Mouse (Mus musculus) midbrain, embryonic 13.5 days (tissue): ENCODE results near the gene Zfp114. TPM values are rescaled to one million over a fixed set of nuclear protein-coding genes. Genes with fewer than 3 reads are reported as not detected.
A peak's percentile ranks its signal among the peaks of the same experiment; 100 is the strongest.

Experiments
- ATAC-seq: fragments of 200-750 bp; cut with Nextera tagmentation; 2 replicates; pipeline ENCODE4 v1.8.0; 2017; ENCODE audit warnings: mild to moderate bottlenecking, moderate TSS enrichment, moderate library complexity
- H3K27ac ChIP-seq: fragments of 300-500 bp; sonication (generic); 2 replicates; pipeline ENCODE4 v1.5.1; 2015; ENCODE audit warnings: inconsistent platforms, mild to moderate bottlenecking, moderate library complexity
- H3K27me3 ChIP-seq: fragments of 300-500 bp; sonication (generic); 2 replicates; pipeline ENCODE4 v1.6.1; 2015; ENCODE audit warnings: mild to moderate bottlenecking, inconsistent platforms
- H3K36me3 ChIP-seq: fragments of 300-500 bp; sonication (generic); 2 replicates; pipeline ENCODE4 v1.6.1; 2015; ENCODE audit warnings: mild to moderate bottlenecking, inconsistent platforms
- H3K4me1 ChIP-seq: fragments of 300-500 bp; sonication (generic); replicated peaks from 2 replicates; pipeline ENCODE4 v1.6.1; 2015; ENCODE audit warnings: inconsistent platforms
- H3K4me2 ChIP-seq: fragments of 300-500 bp; sonication (generic); replicated peaks from 2 replicates; pipeline ENCODE4 v1.6.1; 2015; ENCODE audit warnings: moderate library complexity, mild to moderate bottlenecking, inconsistent platforms
- H3K4me3 ChIP-seq: fragments of 300-500 bp; sonication (generic); replicated peaks from 2 replicates; pipeline ENCODE4 v1.5.1; 2015; ENCODE audit warnings: mild to moderate bottlenecking, inconsistent platforms
- H3K9ac ChIP-seq: fragments of 300-500 bp; sonication (generic); replicated peaks from 2 replicates; pipeline ENCODE4 v1.6.1; 2015; ENCODE audit warnings: mild to moderate bottlenecking, inconsistent platforms
- H3K9me3 ChIP-seq: fragments of 300-500 bp; sonication (generic); 2 replicates; pipeline ENCODE4 v1.6.1; 2016; ENCODE audit warnings: mild to moderate bottlenecking, inconsistent platforms
- WGBS: fragments of 180-500 bp; shearing (Covaris S2); methylation state at CpG from one replicate; pipeline ENCODE4 v1.1.7; 2015; 5-methylcytosine and 5-hydroxymethylcytosine counted together
- polyA plus RNA-seq: library from polyadenylated mRNA; unstranded; fragments of >200 nt; fragmentation: Nextera tagmentation; extraction: Ambion mirVana; gene quantifications from 2 replicates; pipeline ENCODE4 v1.2.1, GENCODE M21; 2015

Zfp114 gene
- polyA plus RNA-seq, 1 experiment from 2014 or later, result 5.2 TPM

DNA sequence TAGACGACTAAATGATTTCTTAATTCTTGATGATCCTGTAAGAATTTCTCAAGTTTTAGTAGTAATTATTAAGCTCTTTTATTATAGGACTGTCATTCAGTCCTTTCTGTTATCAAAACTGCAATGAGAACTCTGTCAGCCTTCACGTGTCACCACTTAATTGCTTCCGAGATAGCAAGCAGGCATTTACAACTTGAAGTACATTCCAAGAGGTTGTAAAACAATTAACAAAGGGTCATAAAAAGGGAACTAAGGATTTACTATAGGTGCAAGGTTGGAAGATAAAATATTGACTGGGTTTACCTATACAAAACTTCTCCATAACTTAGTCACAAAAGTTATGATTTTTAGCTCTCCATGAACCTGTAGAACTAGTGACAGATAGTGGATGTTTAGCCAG lies 18.3 kb downstream of the Zfp114 start:
- no peaks in the 10 kb centered on the region; the same call in none of the 2 replicates for H3K9me3 ChIP-seq
- H3K27me3 ChIP-seq, result no peaks in the 10 kb centered on the region
- H3K9ac ChIP-seq, result no peak overlapping the region
- ATAC-seq, result no peak
- no peak overlapping the region for H3K27ac ChIP-seq
- no peak overlapping the region for H3K4me3 ChIP-seq
- peaks cover 33% of the 10 kb centered on the region for H3K36me3 ChIP-seq
- 95% methylated on average over 3 of the region's 3 CpGs for WGBS
- no peaks in the 10 kb centered on the region for H3K4me1 ChIP-seq
- H3K4me2 ChIP-seq, result no peak overlapping the region

DNA sequence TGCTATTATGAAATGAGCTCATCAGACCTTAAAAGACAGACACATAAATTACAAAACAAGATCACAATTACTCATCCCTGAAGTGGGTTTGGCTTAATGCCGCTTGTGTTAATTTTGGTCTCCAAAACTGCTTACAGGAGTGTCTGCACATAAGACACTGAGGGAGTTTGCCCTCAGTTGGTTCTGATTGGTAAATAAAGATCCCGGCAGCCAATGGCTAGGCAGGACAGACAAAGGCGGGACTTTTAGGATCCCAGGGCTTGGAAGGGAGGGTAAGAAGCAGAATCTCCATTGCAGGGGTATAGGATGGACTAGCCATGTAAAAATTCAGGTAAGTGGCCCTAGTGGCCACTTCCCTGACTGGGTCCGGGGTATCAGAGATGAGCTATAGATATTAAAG lies 22.1 kb downstream of the Zfp114 start:
- Histone ChIP-seq H3K9ac (no peak overlapping the region), H3K9me3 (no peaks in the 10 kb centered on the region; the same call in none of the 2 replicates), H3K4me3 (no peak overlapping the region), H3K4me2 (no peak overlapping the region), H3K27me3 (no peaks in the 10 kb centered on the region), H3K36me3 (peaks cover 65% of the 10 kb centered on the region), H3K4me1 (no peaks in the 10 kb centered on the region), H3K27ac (no peak overlapping the region)
- WGBS, result 92% methylated on average over 4 of the region's 4 CpGs
- ATAC-seq, result no peak

DNA sequence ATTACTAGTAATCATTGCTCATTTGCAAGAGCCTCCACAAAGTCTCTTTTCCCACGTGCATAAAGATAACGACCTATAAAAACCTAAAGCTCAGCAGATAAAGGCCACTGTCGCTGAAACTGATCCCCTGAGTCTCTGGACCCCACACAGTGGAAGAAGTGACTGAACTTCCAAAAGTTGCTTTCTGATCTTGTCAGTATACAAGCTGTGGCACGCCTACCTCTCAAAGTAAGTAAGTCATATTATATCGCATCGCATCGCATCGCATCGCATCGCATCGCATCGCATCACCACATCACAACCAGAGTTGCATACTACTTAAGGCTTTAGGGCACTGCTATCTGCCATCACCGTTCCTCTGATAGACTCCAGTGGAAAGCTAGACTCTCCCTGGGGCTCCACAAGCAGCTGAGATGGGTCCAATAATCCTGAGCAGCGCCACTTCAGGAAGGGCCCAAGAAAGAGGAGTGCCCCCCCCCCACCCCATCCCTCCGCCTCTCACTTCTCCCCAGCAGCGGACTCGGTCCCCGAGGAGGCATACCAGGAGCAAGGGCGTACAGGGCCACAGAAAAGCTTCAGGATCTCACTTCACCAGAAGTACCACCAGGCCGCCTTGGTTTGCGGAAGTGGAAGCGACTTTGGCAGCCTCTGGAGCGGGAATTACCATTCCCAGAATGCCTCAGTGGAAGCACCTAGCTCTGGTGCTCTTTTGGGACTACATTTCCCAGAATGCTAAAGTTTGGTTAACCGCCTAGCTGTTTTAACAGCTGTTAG lies 32.8 kb downstream of the Zfp114 start:
- Histone ChIP-seq H3K9ac (peak overlapping the region; percentile 83), H3K27ac (peak overlapping the region; percentile 44; the same call in 1 of the 2 replicates), H3K4me1 (peaks cover 10% of the 10 kb centered on the region), H3K4me2 (peak overlapping the region; percentile 70), H3K27me3 (no peaks in the 10 kb centered on the region), H3K36me3 (peaks cover 29% of the 10 kb centered on the region), H3K4me3 (peak overlapping the region; percentile 63), H3K9me3 (no peaks in the 10 kb centered on the region)
- peak; percentile 90 for ATAC-seq
- WGBS, result 16% methylated on average over 24 of the region's 24 CpGs

DNA sequence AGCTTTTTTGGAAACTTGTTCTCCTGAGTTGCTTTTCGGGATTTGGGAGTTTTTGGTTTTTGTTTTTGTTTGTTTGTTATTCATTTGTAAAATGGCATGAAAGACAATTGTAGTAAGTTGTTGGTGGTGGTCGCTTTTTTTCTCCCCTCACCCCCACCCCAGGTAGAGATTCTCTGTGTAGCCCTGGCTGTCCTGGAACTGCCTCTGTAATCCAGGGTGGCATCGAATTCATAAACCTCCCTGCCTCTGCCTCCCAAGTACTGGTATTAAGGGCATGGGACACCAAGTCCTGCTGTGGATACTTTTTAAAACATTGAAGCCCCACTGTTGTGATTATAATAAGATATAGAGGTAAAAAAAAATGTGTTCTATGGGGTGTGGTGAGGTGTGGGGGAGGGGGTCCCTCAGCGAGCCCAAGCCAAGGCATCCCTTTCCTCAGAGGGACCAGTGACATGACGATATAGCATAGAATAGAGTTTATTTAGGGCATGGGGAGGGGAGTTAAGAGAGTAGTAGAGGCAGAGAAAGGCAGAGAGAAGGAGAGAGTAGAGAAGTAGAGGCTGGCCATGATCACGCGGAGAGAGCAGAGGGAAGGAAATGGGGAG lies 33.5 kb downstream of the Zfp114 start:
- H3K4me1 ChIP-seq, result peaks cover 10% of the 10 kb centered on the region
- peak overlapping the region; percentile 70 for H3K4me2 ChIP-seq
- no peaks in the 10 kb centered on the region for H3K27me3 ChIP-seq
- H3K9ac ChIP-seq, result no peak overlapping the region
- peak overlapping the region; percentile 63 for H3K4me3 ChIP-seq
- 59% methylated on average over 7 of the region's 7 CpGs for WGBS
- ATAC-seq, result peak; percentile 75
- peaks cover 24% of the 10 kb centered on the region for H3K36me3 ChIP-seq
- no peak overlapping the region for H3K27ac ChIP-seq
- H3K9me3 ChIP-seq, result no peaks in the 10 kb centered on the region

DNA sequence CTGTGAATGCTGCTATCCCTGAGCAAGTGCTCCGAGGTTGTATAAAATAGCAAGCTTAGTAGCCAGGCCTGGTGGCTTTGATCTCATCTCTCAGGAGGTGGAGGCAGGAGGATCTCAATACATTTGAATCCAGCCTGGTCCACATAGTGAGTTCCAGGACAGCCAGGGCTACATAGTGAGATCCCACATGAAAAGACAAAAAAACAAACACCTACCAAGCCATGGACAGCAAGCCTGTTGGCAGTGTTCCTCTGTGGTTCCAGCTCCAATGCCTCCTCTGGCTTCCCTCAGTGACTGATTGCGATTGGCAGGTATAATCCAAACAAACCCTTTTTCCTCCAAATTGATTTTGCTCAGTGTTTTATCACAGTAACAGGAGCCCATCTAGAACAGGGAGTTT lies 35.4 kb downstream of the Zfp114 start:
- Histone ChIP-seq H3K27me3 (no peaks in the 10 kb centered on the region), H3K27ac (no peak overlapping the region), H3K9ac (no peak overlapping the region), H3K9me3 (no peaks in the 10 kb centered on the region), H3K4me3 (no peak overlapping the region), H3K4me2 (no peak overlapping the region), H3K4me1 (peaks cover 10% of the 10 kb centered on the region), H3K36me3 (peaks cover 6% of the 10 kb centered on the region; the same call in 1 of the 2 replicates)
- WGBS, result 72% methylated on average over 2 of the region's 2 CpGs
- no peak for ATAC-seq

DNA sequence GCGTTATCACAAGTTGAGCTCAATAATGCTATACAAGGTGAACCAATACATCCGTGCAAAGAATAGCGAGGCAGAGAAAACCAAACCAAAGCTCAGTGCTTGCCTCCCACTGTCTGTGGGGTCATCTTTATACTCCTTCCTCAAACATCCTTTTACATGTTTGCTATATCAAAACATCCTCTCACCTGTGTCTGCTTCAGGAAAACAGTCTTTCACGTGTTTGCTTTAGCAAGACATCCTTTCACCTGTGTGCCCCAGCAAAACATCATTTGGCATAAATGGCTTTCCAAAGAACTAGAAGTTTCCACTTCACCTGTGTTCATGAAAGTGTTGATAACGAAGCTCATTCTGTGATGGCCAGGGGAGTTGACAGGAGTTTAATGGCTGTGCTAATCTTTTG lies 36.5 kb downstream of the Zfp114 start, which contains the start of gene Zfp111:
Zfp111 (minus strand) TSS at position 101 of the 400 bp plus-strand sequence.
- H3K9ac ChIP-seq, result no peak within 1 kb of the TSS
- H3K27me3 ChIP-seq, result no peaks in the 10 kb centered on the region
- H3K4me2 ChIP-seq, result no peak within 1 kb of the TSS
- H3K4me1 ChIP-seq, result peaks cover 10% of the 10 kb centered on the region
- WGBS, result 84% methylated on average over 5 of the region's 5 CpGs
- ATAC-seq, result no peak
- H3K27ac ChIP-seq, result no peak within 1 kb of the TSS
- no peaks in the 10 kb centered on the region for H3K36me3 ChIP-seq
- no peak within 1 kb of the TSS for H3K4me3 ChIP-seq
- H3K9me3 ChIP-seq, result no peaks in the 10 kb centered on the region

Other genes with a start within 250 kb of the Zfp114 start
- gene Vmn1r179, start 248.1 kb upstream of the Zfp114 start, polyA plus RNA-seq, result not detected in 2 replicates
- gene Vmn1r180, start 224.4 kb upstream of the Zfp114 start, polyA plus RNA-seq, result not detected in 2 replicates
- not detected in 2 replicates for gene Vmn1r181, start 200.4 kb upstream of the Zfp114 start, polyA plus RNA-seq
- not detected in 2 replicates for gene V1rd19, start 173.4 kb upstream of the Zfp114 start, polyA plus RNA-seq
- not detected in 2 replicates for gene Vmn1r183, start 121.8 kb upstream of the Zfp114 start, polyA plus RNA-seq
- gene Zfp180, start 93.1 kb upstream of the Zfp114 start, polyA plus RNA-seq, result 33.6 and 35.2 TPM in 2 replicates
- gene Zfp112, start 62.7 kb upstream of the Zfp114 start, polyA plus RNA-seq, result 9.7 and 11.3 TPM in 2 replicates
- gene Zfp235, start 40.9 kb upstream of the Zfp114 start, polyA plus RNA-seq, result 20.6 and 21.4 TPM in 2 replicates
- 5.7 and 9.2 TPM in 2 replicates for gene Zfp111, start 36.4 kb downstream of the Zfp114 start, polyA plus RNA-seq
- 3.9 and 4.5 TPM in 2 replicates for gene Zfp109, start 62.5 kb downstream of the Zfp114 start, polyA plus RNA-seq
- 4.6 and 5.1 TPM in 2 replicates for gene Zfp108, start 79.7 kb downstream of the Zfp114 start, polyA plus RNA-seq
- 7.7 and 7.8 TPM in 2 replicates for gene Zfp93, start 95.4 kb downstream of the Zfp114 start, polyA plus RNA-seq
- gene Zfp61, start 126.2 kb downstream of the Zfp114 start, polyA plus RNA-seq, result 41.2 and 49.4 TPM in 2 replicates
- 19.4 and 22.0 TPM in 2 replicates for gene Zfp94, start 141.6 kb downstream of the Zfp114 start, polyA plus RNA-seq
- gene Tescl, start 158.9 kb downstream of the Zfp114 start, polyA plus RNA-seq, result 0.40 TPM in 1 of 2 replicates, not detected in the other
- gene Lypd5, start 174.1 kb downstream of the Zfp114 start, polyA plus RNA-seq, result not detected in 2 replicates
- gene Kcnn4, start 195.2 kb downstream of the Zfp114 start, polyA plus RNA-seq, result 0.40 and 0.66 TPM in 2 replicates
- 32.9 and 33.5 TPM in 2 replicates for gene Smg9, start 224.6 kb downstream of the Zfp114 start, polyA plus RNA-seq